Mouse (Mus musculus) inflammation-experienced regulatory T-cells, adult 6 months (primary cell): ENCODE results near the gene Rdh19. TPM values are rescaled to one million over a fixed set of nuclear protein-coding genes. Genes with fewer than 3 reads are reported as not detected.
"Not testable (repeated sequence)": the region's sequence is repeated elsewhere in the genome, so short reads cannot be mapped to it uniquely, and the experiment has no call there.

Experiments used
- ATAC-seq: one replicate; pipeline ENCODE4 v1.8.0; 2017
- polyA plus RNA-seq, 3 experiments: library from polyadenylated mRNA; unstranded; fragments of 100-300 nt; shearing (Covaris generic); gene quantifications; one replicate each; pipeline ENCODE4 v1.2.1; 2017

The Rdh19 gene
- polyA plus RNA-seq, 3 experiments from 2014 or later = not detected

- ATAC-seq = no peak
Measured at GRCm38 (mm10) chr10:127879155-127879688, 29.5 kb downstream of the Rdh19 start.

GRCm38 (mm10) chr10:127881041-127881440 is 31.3 kb downstream of the Rdh19 start:
- no peak for ATAC-seq

GRCm38 (mm10) chr10:127886551-127886950 is 36.8 kb downstream of the Rdh19 start:
- no peak for ATAC-seq

GRCm38 (mm10) chr10:127886971-127887370 is 37.2 kb downstream of the Rdh19 start:
- no peak for ATAC-seq

- ATAC-seq = no peak
Measured at GRCm38 (mm10) chr10:127888605-127889004, 38.9 kb downstream of the Rdh19 start, which contains the start of gene Rdh7. Gene Rdh7, minus strand, starts transcription at chr10:127888817.

GRCm38 (mm10) chr10:127891481-127891880 is 41.8 kb downstream of the Rdh19 start:
- no peak for ATAC-seq

GRCm38 (mm10) chr10:127893163-127894022 is 43.7 kb downstream of the Rdh19 start:
- not testable (repeated sequence) for ATAC-seq

- no peak for ATAC-seq
Measured at GRCm38 (mm10) chr10:127896705-127897104, 47.0 kb downstream of the Rdh19 start.

- ATAC-seq = no peak
Measured at GRCm38 (mm10) chr10:127897506-127897905, 47.8 kb downstream of the Rdh19 start.

- ATAC-seq = no peak
Measured at GRCm38 (mm10) chr10:127898218-127898617, 48.5 kb downstream of the Rdh19 start, which contains the start of gene Sdr9c7. Gene Sdr9c7, plus strand, starts transcription at chr10:127898518.

- no peak for ATAC-seq
Measured at GRCm38 (mm10) chr10:127899783-127900182, 50.1 kb downstream of the Rdh19 start.

GRCm38 (mm10) chr10:127901751-127902150 is 52.0 kb downstream of the Rdh19 start:
- ATAC-seq = no peak

GRCm38 (mm10) chr10:127903116-127903515 is 53.4 kb downstream of the Rdh19 start:
- ATAC-seq = no peak

- ATAC-seq = no peak
Measured at GRCm38 (mm10) chr10:127904718-127905446, 55.2 kb downstream of the Rdh19 start.

GRCm38 (mm10) chr10:127906138-127906537 is 56.4 kb downstream of the Rdh19 start:
- no peak for ATAC-seq

- ATAC-seq = no peak
Measured at GRCm38 (mm10) chr10:127907386-127907951, 57.7 kb downstream of the Rdh19 start.

Other genes starting within 250 kb of the Rdh19 start
- 1 to 10 TPM in 1 of 3 experiments, under 1 TPM in 1, not detected in 1; 0.04 to 1.4 TPM for gene Lrp1, start 228.8 kb upstream of the Rdh19 start, polyA plus RNA-seq
- 100 to 1,000 TPM; 148 to 195 (median 176) TPM for gene Stat6, start 206.9 kb upstream of the Rdh19 start, polyA plus RNA-seq
- gene Nemp1, start 183.0 kb upstream of the Rdh19 start, polyA plus RNA-seq = 1 to 10 TPM; 3.7 to 5.9 (median 5.7) TPM
- gene Nab2, start 181.4 kb upstream of the Rdh19 start, polyA plus RNA-seq = 1 to 10 TPM; 7.5 to 9.5 (median 7.8) TPM
- not detected for gene Myo1a, start 144.8 kb upstream of the Rdh19 start, polyA plus RNA-seq
- not detected for gene Tac2, start 125.5 kb upstream of the Rdh19 start, polyA plus RNA-seq
- under 1 TPM; 0.31 to 0.95 (median 0.64) TPM for gene Zbtb39, start 110.4 kb upstream of the Rdh19 start, polyA plus RNA-seq
- gene Gpr182, start 98.2 kb upstream of the Rdh19 start, polyA plus RNA-seq = under 1 TPM; 0.14 to 0.44 (median 0.37) TPM
- under 1 TPM in 2 of 3 experiments, not detected in 1; 0.28 TPM for gene Rdh1, start 90.2 kb upstream of the Rdh19 start, polyA plus RNA-seq
- 1 to 10 TPM in 1 of 3 experiments, under 1 TPM in 1, not detected in 1; 0.36 to 1.1 TPM for gene Rdh16f1, start 90.1 kb upstream of the Rdh19 start, polyA plus RNA-seq
- 1 to 10 TPM in 1 of 3 experiments, not detected in 2; 1.3 TPM for gene Rdh9, start 73.5 kb upstream of the Rdh19 start, polyA plus RNA-seq
- not detected for gene Rdh16, start 48.8 kb upstream of the Rdh19 start, polyA plus RNA-seq
- not detected for gene Rdh16f2, start 16.5 kb downstream of the Rdh19 start, polyA plus RNA-seq
- gene Rdh7, start 38.9 kb downstream of the Rdh19 start, polyA plus RNA-seq = not detected
- gene Sdr9c7, start 48.6 kb downstream of the Rdh19 start, polyA plus RNA-seq = not detected
- not detected for gene Hsd17b6, start 157.7 kb downstream of the Rdh19 start, polyA plus RNA-seq
- 10 to 100 TPM; 18.1 to 73.7 (median 18.2) TPM for gene Prim1, start 165.2 kb downstream of the Rdh19 start, polyA plus RNA-seq
- gene Naca, start 185.6 kb downstream of the Rdh19 start, polyA plus RNA-seq = 1,000 to 10,000 TPM in 2 of 3 experiments, 100 to 1,000 TPM in 1; 923 to 1,212 (median 1,047) TPM
- gene Ptges3, start 209.0 kb downstream of the Rdh19 start, polyA plus RNA-seq = 100 to 1,000 TPM; 186 to 360 (median 347) TPM
- 100 to 1,000 TPM; 459 to 529 (median 464) TPM for gene Atp5b, start 233.3 kb downstream of the Rdh19 start, polyA plus RNA-seq
- gene Baz2a, start 241.6 kb downstream of the Rdh19 start, polyA plus RNA-seq = 10 to 100 TPM; 37.9 to 63.7 (median 44.3) TPM